Mouse (Mus musculus): ENCODE measurements around the gene Gm5478. TPM values are rescaled to one million over a fixed set of nuclear protein-coding genes. Genes with fewer than 3 reads are reported as not detected.

Gm5478 gene
- total RNA-seq (2023): not detected

DNA sequence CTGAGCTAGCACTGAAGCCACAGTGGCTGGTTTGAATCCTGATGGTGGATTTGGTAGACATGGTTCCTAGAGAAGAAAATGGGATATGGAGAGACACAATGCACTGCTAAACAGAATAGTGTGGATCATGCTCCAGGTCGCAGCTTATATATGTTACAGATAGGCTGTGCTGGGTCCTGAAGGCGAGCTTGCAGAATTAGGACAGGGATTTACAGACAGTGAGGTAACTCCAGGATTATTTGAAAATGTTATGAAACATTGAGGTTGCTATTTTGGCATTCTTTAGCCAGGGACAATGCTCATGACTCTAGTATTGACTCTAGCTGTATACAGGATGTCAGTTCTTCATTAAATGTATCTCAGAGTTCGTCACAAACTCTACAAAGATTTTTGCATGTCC, at the start of gene Gm5478:
Gm5478 (minus strand) TSS at position 101 of the 400 bp plus-strand sequence.

DNA sequence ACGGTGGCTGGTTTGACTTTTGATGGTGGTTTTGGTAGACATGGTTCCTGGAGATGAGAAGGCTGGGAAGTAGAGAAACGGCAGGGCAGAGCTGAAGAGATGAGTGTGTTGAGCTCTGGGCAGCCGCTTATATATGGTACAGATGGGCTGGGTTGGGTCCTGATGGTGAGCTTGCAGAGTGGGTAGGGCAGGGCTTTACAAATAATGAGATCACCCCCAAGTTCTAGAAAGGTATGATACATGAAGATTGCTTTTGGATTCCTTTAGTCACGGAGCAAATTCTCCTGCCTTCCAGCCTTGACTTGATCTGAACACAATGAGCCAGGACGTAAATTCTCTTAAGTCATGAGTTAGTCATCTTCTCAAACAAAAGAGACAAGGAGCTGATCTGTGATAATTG, 47.0 kb upstream of the Gm5478 start, which contains the start of gene Krt6a:
Krt6a (minus strand) TSS at position 101 of the 400 bp plus-strand sequence.

GRCm38 (mm10) chr15:101680187-101680586, 33.0 kb upstream of the Gm5478 start, which contains the start of gene Krt6b:
Gene Krt6b (minus strand): TSS chr15:101680287.

DNA sequence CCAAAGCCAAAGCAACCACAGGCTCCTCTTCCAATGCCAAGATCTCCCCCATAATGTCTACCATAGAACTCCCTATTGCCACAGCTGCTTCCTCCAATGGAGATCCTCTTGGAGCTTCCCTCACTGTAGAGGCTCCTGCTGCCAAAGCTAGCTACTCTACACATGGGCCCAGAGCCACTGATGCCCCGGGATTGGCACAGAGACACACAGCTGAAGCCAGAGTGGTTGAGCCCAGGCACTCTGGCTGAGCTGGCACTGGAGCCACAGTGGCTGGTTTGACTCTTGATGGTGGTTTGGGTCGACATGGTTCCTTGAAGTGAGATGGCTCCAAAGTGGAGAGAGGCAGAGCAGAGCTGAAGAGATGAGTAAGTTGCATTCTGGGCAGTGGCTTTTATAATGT, 19.3 kb downstream of the Gm5478 start, which contains the start of gene Gm5414:
Gm5414 (minus strand) TSS at position 305 of the 400 bp plus-strand sequence.

Other genes with a start within 250 kb of the Gm5478 start
- not detected for gene Krt7, start 236.3 kb downstream of the Gm5478 start, total RNA-seq (2023)
- gene Krt87, start 208.6 kb downstream of the Gm5478 start, total RNA-seq (2023): not detected
- not detected for gene Krt88, start 199.6 kb downstream of the Gm5478 start, total RNA-seq (2023)
- gene Krt81, start 183.6 kb downstream of the Gm5478 start, total RNA-seq (2023): not detected
- not detected for gene Krt86, start 173.9 kb downstream of the Gm5478 start, total RNA-seq (2023)
- gene Krt83, start 155.9 kb downstream of the Gm5478 start, total RNA-seq (2023): not detected
- gene Gm49425, start 130.1 kb downstream of the Gm5478 start, total RNA-seq (2023): not detected
- not detected for gene Krt84, start 114.6 kb downstream of the Gm5478 start, total RNA-seq (2023)
- not detected for gene Krt82, start 96.7 kb downstream of the Gm5478 start, total RNA-seq (2023)
- not detected for gene Krt90, start 84.4 kb downstream of the Gm5478 start, total RNA-seq (2023)
- not detected for gene Krt75, start 73.5 kb downstream of the Gm5478 start, total RNA-seq (2023)
- not detected for gene Gm5414, start 19.2 kb downstream of the Gm5478 start, total RNA-seq (2023)
- gene Krt6b, start 32.9 kb upstream of the Gm5478 start, total RNA-seq (2023): not detected
- not detected for gene Krt6a, start 46.9 kb upstream of the Gm5478 start, total RNA-seq (2023)
- gene Krt5, start 65.5 kb upstream of the Gm5478 start, total RNA-seq (2023): not detected
- gene Krt71, start 95.7 kb upstream of the Gm5478 start, total RNA-seq (2023): not detected
- gene Krt72, start 139.1 kb upstream of the Gm5478 start, total RNA-seq (2023): not detected
- gene Krt73, start 155.0 kb upstream of the Gm5478 start, total RNA-seq (2023): not detected
- gene Krt2, start 170.8 kb upstream of the Gm5478 start, total RNA-seq (2023): not detected
- not detected for gene Krt1, start 203.4 kb upstream of the Gm5478 start, total RNA-seq (2023)
- not detected for gene Krt77, start 222.3 kb upstream of the Gm5478 start, total RNA-seq (2023)
- not detected for gene Krt76, start 245.5 kb upstream of the Gm5478 start, total RNA-seq (2023)